Mouse (Mus musculus) mouse embryonic stem cell (cell line): Measurements from ENCODE around the gene Rbm33.

Experiments used
- in situ Hi-C, 2 experiments: fragments of 300-500 bp; cut with MboI; formaldehyde crosslinking; loops; 1 replicate in 1 of 2; 3 replicates in 1 of 2; pipeline ENCODE4 v1.14.3; 2019 to 2020; ENCODE audit warnings: low sequenced_read_pairs in 2 of 2, low pct_unique_long_range_greater_than_20kb in 1 of 2, mixed read lengths in 1 of 2; ENCODE audit not compliant: unreplicated experiment in 1 of 2

Gene Rbm33

GRCm38 (mm10) chr5:28316722-28317245, at the start of gene Rbm33:
Rbm33 (plus strand) TSS chr5:28317121.
- in situ Hi-C loops, result no loop called here

GRCm38 (mm10) chr5:28267576-28267975, 49.3 kb upstream of the Rbm33 start:
- in situ Hi-C loops, result no loop called here

DNA sequence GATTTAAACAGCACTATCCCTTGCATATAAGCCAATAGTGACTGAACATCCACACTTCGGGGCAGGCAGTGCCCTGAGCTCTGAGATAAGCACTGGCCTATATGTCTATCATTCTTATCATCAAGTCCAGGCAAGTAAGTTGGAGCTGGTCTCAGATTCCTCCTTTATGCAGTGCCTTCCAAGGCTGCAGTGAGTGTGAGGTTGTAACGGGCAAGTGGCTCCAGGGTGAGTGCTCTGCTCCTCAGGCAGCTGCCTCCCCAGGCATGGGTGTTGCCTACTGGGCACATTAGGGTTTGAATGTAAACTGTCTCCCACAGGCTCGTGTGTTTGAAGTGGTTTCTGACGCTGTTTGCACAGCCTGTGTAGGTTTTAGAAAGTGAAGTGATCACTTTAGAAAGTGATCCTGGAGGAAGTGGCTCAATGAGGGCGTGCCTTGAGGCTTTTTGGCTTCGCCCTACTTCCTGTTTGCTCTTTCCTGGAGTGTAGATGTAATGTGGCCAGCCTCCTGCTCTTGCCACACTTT, 47.4 kb upstream of the Rbm33 start:
- in situ Hi-C loops, result no loop called here

DNA sequence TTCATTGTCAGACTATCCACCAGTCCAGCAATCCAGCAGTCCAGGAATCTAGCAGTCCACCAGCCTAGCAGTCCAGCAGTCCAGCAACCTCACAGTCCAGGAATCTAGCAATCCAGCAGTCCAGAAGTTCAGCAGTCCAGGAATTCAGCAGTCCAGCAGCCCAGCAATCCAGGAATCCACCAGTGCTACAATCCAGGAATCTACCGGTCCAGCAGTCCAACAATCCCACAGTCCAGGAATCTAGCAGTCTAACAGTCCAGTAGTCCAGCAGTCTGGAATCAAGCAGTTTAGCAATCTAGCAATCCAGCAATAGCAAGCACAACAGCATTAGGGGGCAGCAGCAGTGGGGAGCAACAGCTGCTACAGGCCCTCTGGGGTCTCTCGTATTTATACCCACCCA, 44.1 kb upstream of the Rbm33 start:
- in situ Hi-C loops, result no loop called here

- in situ Hi-C loops, result no loop called here
These were observed 39.6 kb upstream of the Rbm33 start for GRCm38 (mm10) chr5:28277279-28277678.

GRCm38 (mm10) chr5:28289111-28289510, 27.8 kb upstream of the Rbm33 start:
- in situ Hi-C loops, result no loop called here

GRCm38 (mm10) chr5:28290630-28291029, 26.3 kb upstream of the Rbm33 start:
- in situ Hi-C loops, result no loop called here

DNA sequence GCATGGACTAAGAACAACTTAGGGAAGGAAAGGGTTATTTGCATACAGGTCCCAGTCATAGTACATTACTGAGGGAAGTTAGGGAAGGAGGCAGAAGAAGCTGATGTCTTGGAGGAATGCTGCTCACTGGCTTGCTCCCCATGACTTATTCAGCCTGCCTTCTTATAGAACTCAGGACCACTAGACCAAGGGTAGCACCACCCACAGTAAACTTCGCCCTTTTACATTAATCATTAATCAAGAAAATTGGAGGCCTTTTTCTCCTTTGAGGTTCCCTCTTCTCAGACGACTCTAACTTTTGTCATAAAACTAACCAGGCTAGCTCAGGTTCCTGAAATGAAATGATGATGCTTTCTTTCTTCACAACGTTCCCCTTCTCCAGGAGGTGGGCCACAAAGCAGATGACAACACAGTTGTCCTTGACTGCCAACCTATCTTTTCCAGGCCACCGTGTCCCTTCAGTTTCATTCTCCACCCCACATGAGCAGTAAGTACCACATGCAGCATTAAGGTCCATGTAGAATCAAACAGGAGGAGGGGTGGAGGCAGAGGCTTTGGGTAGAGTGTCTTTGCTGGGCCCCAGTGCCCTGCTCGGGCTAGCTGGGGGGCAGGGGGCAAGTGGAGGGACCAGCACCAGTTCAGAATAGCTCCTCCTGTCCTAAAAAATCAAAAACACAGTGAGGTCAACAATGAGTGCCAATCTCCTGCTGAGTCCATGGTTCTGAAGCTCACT, 25.6 kb upstream of the Rbm33 start:
- in situ Hi-C loops, result no loop called here

DNA sequence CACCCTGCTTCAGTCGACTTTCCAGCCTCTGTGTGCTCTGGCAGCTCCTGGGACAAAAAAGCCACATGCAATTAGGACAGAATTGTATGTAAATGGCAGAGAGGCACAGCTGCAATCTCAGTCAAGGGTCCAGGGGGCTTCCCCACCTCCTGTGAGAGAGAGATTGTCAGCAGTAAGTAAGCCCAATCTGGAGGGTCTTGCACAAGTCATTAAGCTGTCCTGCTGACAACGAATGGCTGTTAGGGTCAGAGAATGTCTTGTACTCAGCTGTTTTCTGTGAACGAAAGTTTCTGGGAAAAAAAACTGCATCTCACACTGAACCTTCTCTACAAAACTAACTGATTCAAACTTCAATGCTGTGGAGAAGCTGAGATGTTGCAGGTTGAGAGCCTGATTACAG, 24.6 kb upstream of the Rbm33 start:
- in situ Hi-C loops, result no loop called here

GRCm38 (mm10) chr5:28293990-28294389, 22.9 kb upstream of the Rbm33 start:
- in situ Hi-C loops, result no loop called here

DNA sequence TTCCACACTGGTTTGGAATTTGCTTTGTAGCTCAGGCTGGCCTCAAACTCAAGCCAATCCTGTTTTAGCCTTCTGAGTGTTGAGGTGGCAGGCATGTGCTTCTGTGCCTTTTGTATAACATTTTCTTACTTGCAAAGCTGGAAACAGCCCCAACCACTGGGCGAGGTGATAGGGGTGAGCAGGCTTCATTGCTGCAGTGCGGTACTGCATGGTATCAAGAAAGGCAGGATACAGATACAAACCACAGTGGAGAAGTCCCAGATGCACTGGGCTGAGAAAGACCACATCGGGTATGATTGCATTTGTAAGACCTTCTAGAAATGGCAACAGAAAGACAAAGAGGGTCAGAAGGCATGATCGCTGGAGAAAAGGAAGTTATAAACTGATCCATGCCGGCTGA, 18.8 kb upstream of the Rbm33 start:
- in situ Hi-C loops, result no loop called here

DNA sequence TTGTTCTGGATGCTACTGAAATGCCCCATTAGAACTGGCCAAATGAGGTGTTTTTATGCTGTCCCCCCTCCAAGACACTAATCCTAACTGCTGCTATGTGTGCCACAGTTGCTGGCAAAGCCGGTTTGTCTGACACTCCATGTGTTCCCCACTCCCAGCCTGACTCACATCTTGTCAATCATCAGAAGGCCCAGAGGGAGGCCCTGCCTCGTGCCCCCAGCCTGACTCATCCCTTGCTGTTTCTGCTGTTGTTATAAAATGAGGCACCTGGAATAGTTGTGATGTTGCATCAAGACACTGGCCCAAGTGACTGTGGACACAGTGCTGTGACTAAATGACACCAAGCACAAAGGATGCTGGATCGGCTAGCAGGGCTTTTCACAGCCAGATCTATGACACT, 18.2 kb upstream of the Rbm33 start:
- in situ Hi-C loops, result no loop called here

GRCm38 (mm10) chr5:28299346-28299745, 17.6 kb upstream of the Rbm33 start:
- in situ Hi-C loops, result no loop called here

GRCm38 (mm10) chr5:28302671-28303070, 14.2 kb upstream of the Rbm33 start:
- in situ Hi-C loops, result no loop called here

- in situ Hi-C loops, result no loop called here
These were observed 12.4 kb upstream of the Rbm33 start for GRCm38 (mm10) chr5:28304551-28304950.

- in situ Hi-C loops, result no loop called here
These were observed 1.4 kb upstream of the Rbm33 start for GRCm38 (mm10) chr5:28315526-28315925.

DNA sequence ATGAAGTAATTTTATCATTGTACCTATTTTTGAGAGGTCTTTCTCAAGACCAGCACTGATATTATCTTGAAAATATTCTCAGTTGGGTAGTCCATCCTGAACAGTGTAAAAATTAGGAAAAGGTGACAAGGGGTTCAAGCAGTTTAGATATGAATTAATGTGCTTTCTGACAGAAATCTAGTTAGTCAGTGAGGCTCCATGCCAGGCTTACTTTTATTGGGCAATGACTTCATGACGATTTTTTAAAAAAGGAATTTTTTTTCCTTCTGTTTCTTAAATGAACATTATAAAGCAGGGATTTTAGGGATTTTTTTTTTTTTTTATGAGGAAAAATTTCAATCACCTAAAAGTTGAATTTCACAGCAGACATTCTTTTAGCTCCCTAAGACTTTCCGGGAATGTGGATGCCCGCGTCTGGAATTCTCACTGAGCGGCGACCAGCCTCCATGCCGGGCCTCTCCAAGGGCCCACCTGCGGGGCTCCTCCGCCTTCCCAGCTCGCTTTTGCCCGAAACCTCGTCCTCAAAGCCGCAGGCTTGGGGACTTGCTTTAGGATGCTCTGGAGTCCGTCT, 685 bp upstream of the Rbm33 start:
- in situ Hi-C loops, result no loop called here

GRCm38 (mm10) chr5:28317253-28317916, 464 bp downstream of the Rbm33 start:
- in situ Hi-C loops, result no loop called here

DNA sequence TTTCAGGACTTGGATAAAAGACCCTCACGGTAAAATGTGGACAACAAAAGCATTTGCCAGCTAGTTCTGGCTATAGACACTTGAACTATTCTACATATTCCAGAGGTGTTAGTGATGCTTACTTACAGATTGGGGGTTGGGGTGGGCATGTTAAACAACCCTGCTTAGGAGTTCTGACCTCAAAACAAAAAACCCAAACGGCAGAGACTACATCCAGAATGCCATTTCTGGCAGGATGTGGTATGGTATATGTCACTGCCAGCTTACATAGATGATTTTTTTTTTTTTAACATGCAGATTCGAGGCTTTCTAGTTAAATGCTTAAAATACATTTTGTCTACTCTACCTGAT, 971 bp downstream of the Rbm33 start:
- in situ Hi-C loops, result no loop called here

DNA sequence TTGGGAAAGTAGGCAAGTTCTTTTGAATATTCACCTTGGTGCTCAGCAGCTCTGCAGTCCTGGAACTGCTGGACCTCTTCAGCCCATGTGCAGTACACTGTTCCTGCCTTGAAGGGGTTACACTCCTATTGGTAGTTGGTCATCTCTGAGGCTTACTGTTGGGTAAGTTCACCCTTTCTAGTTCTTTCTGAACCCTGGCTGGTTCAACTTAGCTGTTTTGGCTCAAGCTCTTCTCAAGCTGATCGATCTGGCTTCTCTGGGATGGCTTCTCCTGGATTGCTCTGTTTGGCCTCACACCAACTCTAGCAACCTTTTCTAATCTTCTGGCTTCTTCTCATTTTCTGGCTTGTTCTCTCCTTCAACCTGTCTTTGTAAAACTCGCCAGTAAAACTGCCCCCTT, 1.8 kb downstream of the Rbm33 start:
- in situ Hi-C loops, result no loop called here
